Mouse (Mus musculus): ENCODE data around the gene Twist2. TPM values are rescaled to one million over a fixed set of nuclear protein-coding genes. Genes with fewer than 3 reads are reported as not detected.

Gene Twist2
- total and polyA plus RNA-seq, 3 experiments, result not detected

DNA sequence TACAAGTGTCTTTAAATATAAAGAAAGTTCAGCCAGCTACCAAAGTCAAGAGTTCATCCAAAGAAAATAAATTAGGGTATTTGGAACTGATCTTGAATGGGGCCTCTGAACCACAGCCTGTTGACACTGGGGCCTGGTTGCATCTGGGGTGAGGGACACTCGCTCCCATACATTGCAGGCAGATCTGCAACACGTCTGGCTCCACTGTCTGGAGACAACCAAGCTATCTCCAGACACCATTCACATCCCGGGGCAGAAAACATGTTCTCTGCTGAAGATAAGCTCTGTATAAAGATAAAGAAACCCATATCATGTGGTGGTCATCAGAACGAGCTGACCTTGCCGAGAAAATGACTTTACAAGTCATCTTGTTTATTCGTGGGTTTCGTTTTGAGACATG is 60.2 kb downstream of the Twist2 start:
- Histone ChIP-seq H3K79me2 (ENCODE audit: control insufficient read depth, insufficient read depth, low read length, poor library complexity) (no peaks in the 10 kb centered on the region), H3K27ac (ENCODE audit: control insufficient read depth, low read depth, low read length) (no peak overlapping the region), H3K36me3 (ENCODE audit: control insufficient read depth in 1 of 2, insufficient read depth in 2 of 2, low read length in 2 of 2) (no peaks in the 10 kb centered on the region), H3K4me1 (ENCODE audit: control insufficient read depth in 1 of 2, insufficient read depth in 2 of 2, low read length in 2 of 2) (peaks cover 2 to 4% of the 10 kb centered on the region in 2 experiments; a peak in 2 of 4 replicates), H3K4me3 (ENCODE audit: control insufficient read depth in 1 of 2, insufficient read depth in 1 of 2, low read depth in 2 of 2, low read length in 2 of 2) (peak overlapping the region; percentile 46 to 71), H3K9me3 (replicated peaks; ENCODE audit: insufficient read depth, low read length) (no peaks in the 10 kb centered on the region), H3K9ac (ENCODE audit: control insufficient read depth, low read depth, low read length, poor library complexity, severe bottlenecking) (no peak overlapping the region), H3K27me3 (ENCODE audit: control insufficient read depth in 1 of 2, insufficient read depth in 2 of 2, low read length in 2 of 2) (no peaks in the 10 kb centered on the region)
- peak; percentile 9 for DNase-seq (ENCODE audit: low read depth, low spot score)
- TF ChIP-seq TCF12 (IDR thresholded peaks at IDR 0.05; ENCODE audit: low read depth, low read length), result 0 out of 2 replicates have a peak, but pooled peaks have one; percentile 27
- no peak for TF ChIP-seq EP300 (IDR thresholded peaks at IDR 0.05; ENCODE audit: low read depth in 1 of 2, low read length in 2 of 2)
- TF ChIP-seq ETS1 (IDR thresholded peaks at IDR 0.05; ENCODE audit: low read depth, low read length), result 0 out of 2 replicates have a peak, but pooled peaks have one; percentile 15

DNA sequence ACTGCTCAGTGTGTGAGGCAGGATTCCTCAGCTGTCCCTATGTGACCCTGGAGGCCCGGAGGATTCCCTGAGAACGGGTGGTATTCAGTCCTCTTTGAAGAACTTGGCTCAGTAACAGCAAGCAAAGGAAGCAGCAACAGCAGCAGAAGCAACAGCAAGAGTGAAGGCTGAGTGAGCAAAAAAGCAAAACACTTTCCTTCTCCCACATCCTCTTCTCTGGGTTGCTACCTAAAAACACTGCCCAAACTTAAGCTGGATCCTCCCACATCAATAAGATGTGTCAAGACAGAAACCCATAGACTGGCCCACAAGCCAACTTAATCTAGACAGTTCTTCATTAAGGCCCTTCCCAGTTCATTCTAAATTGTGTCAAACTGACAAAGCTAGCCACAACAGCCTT is 64.7 kb downstream of the Twist2 start:
- Histone ChIP-seq H3K9ac (ENCODE audit: control insufficient read depth, low read depth, low read length, poor library complexity, severe bottlenecking) (no peak overlapping the region), H3K9me3 (replicated peaks; ENCODE audit: insufficient read depth, low read length) (no peaks in the 10 kb centered on the region), H3K79me2 (ENCODE audit: control insufficient read depth, insufficient read depth, low read length, poor library complexity) (no peaks in the 10 kb centered on the region), H3K27ac (ENCODE audit: control insufficient read depth, low read depth, low read length) (no peak overlapping the region), H3K4me3 (ENCODE audit: control insufficient read depth in 1 of 2, insufficient read depth in 1 of 2, low read depth in 2 of 2, low read length in 2 of 2) (no peak overlapping the region), H3K27me3 (ENCODE audit: control insufficient read depth in 1 of 2, insufficient read depth in 2 of 2, low read length in 2 of 2) (no peaks in the 10 kb centered on the region), H3K36me3 (ENCODE audit: control insufficient read depth in 1 of 2, insufficient read depth in 2 of 2, low read length in 2 of 2) (no peaks in the 10 kb centered on the region), H3K4me1 (ENCODE audit: control insufficient read depth in 1 of 2, insufficient read depth in 2 of 2, low read length in 2 of 2) (peaks cover 2 to 4% of the 10 kb centered on the region in 2 experiments; a peak in 2 of 4 replicates)
- no peak for DNase-seq (ENCODE audit: low read depth, low spot score)
- TF ChIP-seq CHD2 (IDR thresholded peaks at IDR 0.05; ENCODE audit: low read length) (no peak), MAFK (IDR thresholded peaks at IDR 0.05; ENCODE audit: borderline replicate concordance, low read depth, low read length) (no peak), ZNF384 (IDR thresholded peaks at IDR 0.05; ENCODE audit: low read depth, low read length) (no peak)

DNA sequence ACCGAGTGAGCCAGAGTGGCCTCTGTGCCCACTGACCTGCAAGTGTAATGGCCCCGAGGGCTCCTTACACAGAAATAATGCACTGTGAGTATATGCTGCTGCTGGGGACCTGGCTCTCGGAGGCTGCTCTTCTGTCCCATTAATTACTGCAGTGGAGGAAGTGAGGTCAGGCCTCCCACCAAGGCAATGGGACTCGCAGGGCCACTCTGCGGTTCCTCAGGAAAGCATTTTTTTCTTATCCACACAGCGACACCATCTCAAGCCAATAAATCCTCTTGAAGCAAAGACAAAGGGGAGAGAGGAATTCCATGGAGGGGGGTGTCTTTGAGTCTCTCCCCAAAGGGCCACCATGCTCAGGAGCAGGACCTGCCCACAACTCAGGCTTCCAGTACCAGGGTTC is 69.8 kb downstream of the Twist2 start:
- no peaks in the 10 kb centered on the region for H3K27me3 ChIP-seq (ENCODE audit: control insufficient read depth in 1 of 2, insufficient read depth in 2 of 2, low read length in 2 of 2)
- no peaks in the 10 kb centered on the region for H3K79me2 ChIP-seq (ENCODE audit: control insufficient read depth, insufficient read depth, low read length, poor library complexity)
- H3K4me1 ChIP-seq (ENCODE audit: control insufficient read depth in 1 of 2, insufficient read depth in 2 of 2, low read length in 2 of 2), result no peaks in the 10 kb centered on the region
- TF ChIP-seq GABPA (IDR thresholded peaks at IDR 0.05; ENCODE audit: low read depth, low read length) (no peak), ZC3H11A (IDR thresholded peaks at IDR 0.05; ENCODE audit: low read depth, low read length) (no peak), SMC3 (IDR thresholded peaks at IDR 0.05; ENCODE audit: low read depth, low read length) (no peak), ETS1 (IDR thresholded peaks at IDR 0.05; ENCODE audit: low read depth, low read length) (no peak)
- no peak overlapping the region for H3K4me3 ChIP-seq (ENCODE audit: control insufficient read depth in 1 of 2, insufficient read depth in 1 of 2, low read depth in 2 of 2, low read length in 2 of 2)
- H3K9ac ChIP-seq (ENCODE audit: control insufficient read depth, low read depth, low read length, poor library complexity, severe bottlenecking), result no peak overlapping the region
- no peak overlapping the region for H3K27ac ChIP-seq (ENCODE audit: control insufficient read depth, low read depth, low read length)
- no peak for DNase-seq (ENCODE audit: low read depth, low spot score)
- no peaks in the 10 kb centered on the region for H3K36me3 ChIP-seq (ENCODE audit: control insufficient read depth in 1 of 2, insufficient read depth in 2 of 2, low read length in 2 of 2)
- no peaks in the 10 kb centered on the region for H3K9me3 ChIP-seq (replicated peaks; ENCODE audit: insufficient read depth, low read length)
